Mouse (Mus musculus) induced T-regulatory cell, adult 2 months (primary cell): ENCODE results near the gene Tmem192.
A peak's percentile ranks its signal among the peaks of the same experiment; 100 is the strongest.

Experiments
- DNase-seq: peaks from one replicate; pipeline ENCODE4 v3.0.0-alpha.2; 2012; ENCODE audit warnings: low read depth

Tmem192 gene

DNA sequence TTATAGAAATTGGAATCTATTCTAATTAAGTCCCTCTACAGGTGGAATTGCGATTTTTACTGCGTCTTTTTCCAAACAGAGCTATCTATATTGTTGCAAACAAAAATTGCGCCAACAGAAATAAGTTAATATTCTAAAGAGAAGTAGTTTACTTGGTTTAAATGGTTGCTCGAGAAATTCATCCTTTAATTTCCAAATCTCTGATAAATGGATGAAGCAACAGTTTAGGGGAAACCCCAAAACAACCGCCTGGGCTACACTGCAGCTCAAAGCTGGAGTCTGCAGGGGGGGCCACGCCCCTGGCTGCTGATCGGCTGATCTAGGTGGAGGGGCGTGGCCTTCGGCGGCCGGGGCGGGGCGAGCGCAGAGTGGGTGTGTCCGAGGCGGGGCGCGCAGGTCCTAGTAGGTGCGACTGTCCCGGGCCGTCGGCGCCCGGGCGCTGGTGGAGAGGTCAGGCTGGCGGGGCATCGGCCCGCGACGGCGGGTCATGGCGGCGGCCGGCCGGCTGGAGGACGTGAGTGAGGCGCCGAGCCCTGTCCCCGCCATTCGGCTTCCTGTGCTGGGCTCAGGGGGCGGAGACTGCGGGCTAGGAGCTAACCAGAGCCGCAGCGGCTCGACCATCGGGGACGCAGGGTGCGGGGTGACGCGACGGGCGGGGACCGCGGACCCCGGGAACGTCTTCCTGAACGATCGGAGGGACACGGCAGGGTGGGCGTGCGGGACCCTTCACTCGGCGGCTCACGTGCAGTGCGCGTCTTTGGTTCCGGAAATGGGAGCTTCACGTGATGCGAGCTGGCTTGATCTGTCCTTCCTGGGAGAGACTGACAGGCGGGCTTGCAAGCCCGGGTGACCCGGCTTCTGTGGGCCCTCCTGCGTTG, at the start of gene Tmem192:
Gene Tmem192, plus strand, starts transcription at position 366 of the 878 bp plus-strand sequence.
- DNase-seq: peak; percentile 96

DNA sequence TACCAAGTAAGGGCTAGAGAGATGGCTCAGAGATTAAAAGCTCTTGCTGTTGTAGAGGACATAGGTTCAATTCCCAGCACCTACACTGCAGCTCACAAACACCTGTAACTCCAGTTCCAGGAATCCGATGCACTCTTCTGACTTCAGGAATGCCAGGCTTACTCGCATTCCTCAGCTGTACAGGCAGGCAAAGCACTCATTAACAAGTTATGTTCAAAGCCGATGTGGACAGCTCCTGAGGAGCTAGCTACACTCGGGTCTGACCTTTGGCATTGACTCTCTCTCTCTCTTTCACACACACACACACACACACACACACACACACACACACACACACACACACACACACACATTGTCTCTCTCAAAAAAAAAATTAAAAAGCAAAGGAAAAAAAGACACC, 48.3 kb upstream of the Tmem192 start:
- no peak for DNase-seq

DNA sequence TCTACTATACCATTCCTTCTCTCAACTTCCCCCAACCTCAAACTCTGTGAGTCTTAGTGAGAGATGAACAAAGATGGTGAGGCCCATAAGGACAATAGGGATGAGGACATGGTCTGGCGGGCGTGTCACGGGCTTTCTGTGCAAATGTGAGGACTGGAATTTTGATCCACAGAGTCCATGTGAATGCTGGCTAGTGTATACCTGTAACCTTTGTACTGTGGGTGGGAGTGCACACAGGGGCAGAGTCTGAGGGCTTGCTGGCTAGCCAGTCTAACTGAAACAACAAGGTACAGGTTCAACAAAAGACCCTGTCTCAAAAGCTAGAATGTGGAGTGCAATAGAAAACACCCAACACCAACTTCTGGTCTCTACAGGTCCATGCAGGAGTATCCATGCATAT, 46.3 kb upstream of the Tmem192 start:
- DNase-seq: no peak

DNA sequence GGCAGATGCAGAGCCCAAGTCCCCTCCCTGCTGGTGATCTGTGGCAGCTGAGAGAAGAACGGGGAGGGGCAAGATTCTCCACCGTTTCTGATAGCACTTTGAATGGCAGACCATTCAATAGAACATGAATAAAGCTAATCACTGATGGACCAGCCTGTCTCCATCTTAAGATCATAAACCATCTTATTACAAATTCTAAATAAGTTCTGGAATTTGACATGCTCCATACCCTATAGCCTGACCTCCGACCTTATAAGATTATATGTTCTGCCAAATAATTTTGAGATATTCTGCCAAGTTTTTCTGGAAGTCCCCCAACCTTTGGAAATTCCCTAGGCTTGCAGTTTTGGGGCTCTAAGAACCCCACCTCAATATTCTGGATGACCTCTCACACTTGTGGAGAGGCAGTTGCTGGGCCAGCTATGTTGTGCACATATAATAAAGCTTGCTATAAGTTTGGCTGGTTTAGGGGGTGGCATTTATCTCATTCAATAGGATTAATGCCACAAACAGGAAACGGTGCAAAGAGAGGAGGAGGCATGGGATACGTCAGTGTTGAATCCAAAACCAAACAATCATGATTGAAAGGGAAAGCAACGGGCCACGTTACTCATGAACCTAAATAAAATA, 45.3 kb upstream of the Tmem192 start:
- DNase-seq: no peak

DNA sequence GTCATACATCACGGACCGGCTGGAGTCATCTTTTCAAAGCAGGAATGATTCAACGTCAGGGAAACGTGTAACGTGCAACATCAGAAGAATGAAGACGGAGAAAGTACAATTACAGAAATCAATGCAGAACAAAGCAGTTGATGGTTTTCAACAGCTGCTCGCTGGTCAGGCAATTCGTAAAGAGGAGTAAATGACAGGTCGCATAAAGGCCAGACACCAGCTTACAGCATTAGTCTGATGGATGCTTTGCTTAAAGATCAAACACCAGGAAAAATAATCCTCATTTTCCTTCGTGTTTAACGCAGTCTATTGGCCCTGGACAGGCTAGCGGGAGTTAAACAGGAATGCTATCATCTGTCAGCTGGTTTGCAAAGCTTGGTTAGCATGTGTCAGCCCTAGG, 44.8 kb upstream of the Tmem192 start:
- no peak for DNase-seq

DNA sequence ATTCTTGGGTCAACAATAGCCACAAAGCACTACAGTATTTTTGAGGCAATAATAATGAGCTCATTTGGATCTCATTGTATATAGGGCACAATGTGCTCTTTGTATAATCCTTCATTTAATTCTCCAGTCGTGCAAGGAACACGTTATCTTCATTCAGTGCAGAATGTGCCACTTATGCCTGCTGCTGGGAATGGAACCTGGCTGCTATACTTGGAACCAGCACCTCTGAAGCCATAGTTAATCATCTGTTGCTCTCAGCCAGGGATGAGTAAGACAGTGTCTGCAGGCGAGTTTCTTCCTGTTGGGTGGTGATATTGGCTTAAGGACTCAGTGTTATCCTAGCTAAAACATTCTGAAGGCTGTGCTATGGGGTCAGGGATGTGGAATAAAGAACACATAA, 43.2 kb upstream of the Tmem192 start:
- no peak for DNase-seq

DNA sequence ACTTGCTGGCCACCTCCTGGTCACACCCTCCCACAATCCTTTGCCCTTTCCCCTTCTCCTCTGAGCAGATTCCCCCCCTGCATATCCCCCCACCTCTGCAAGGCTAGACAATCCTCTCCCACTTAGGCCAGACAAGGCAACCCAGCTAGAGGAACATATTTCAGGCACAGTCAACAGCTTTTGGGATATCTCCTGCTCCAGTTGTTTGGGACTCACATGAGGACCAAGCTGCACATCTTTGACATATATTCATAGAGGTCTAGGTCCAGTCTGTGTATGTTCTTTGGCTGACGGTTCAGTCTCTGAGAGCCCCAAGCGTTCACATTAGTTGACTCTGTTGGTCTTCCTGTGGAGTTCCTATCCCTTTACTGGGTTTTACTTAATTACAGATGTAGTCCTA, 37.0 kb upstream of the Tmem192 start:
- no peak for DNase-seq

DNA sequence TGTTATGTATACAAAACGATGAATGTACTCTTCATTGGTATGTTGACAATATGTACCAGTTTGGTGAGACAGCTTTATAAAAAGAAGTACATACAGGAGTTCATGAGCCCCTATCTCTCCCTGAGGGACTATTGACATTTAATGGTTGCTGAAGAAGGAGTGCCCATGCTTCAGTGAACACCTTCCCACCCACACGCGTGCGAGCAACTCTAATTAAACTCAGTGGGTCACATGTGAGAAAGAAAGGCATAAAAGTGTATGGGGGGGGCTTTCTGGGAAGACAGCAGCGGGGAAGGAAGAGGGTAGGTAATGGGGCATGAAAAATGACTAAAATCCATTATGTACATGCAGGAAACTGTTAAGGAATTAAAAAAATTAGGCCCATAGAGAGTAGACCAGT, 30.2 kb upstream of the Tmem192 start:
- no peak for DNase-seq

DNA sequence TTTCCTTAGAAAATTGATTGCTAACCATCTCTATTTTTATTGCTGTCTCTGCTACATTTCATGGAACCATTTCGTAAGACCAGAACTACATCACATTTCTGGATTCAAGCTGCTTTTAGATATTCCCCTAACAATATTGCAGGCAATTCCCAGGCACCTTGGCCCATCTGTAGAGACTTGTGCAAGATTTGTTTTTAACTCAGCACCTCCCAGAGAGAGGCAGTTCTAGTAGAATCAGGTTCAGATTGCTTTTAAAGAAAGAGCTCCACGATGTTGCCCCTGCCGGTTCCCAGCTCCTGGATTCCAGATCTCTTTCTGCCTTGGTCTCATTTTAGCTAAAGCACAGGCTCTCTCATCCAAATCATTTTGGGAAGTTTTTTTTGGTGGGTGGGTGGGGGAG, 23.7 kb upstream of the Tmem192 start:
- no peak for DNase-seq

DNA sequence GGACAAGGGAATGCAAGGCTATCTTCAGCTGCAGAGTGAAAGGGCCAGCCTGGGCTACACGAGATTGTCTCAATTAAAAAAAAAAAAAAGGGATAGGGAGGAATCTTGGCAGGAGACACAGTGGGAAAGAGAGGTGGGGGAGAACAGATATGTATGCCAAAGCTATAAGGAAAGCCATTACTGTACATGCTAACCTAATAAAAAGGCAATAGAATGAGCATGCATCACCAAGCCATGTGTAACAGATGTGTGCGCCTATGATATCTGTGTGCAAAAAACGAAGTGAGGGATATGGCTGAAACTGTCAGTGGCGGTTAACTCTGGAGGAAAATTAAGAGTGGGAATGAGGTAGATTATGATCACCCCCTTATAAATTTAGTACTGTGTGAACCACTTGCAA, 21.2 kb upstream of the Tmem192 start:
- no peak for DNase-seq

DNA sequence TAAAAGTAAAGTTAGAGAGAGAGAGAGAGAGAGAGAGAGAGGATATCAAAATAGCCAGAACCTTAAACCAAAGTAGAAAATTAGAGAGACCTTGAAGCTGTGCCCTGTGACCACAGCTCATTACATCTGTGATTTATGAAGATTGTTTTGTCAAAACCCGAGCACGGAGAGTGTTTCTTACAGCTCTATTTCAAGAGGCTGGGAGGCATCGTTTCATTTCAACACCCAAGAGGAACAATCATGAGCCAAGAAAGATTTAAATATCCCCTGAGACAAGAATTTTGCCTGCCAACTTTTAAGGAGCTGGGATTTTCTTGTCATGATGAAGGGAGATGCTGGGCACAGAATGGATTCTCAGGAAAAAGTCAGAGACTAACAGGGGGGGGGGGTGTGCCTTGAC, 20.6 kb upstream of the Tmem192 start:
- DNase-seq: no peak

DNA sequence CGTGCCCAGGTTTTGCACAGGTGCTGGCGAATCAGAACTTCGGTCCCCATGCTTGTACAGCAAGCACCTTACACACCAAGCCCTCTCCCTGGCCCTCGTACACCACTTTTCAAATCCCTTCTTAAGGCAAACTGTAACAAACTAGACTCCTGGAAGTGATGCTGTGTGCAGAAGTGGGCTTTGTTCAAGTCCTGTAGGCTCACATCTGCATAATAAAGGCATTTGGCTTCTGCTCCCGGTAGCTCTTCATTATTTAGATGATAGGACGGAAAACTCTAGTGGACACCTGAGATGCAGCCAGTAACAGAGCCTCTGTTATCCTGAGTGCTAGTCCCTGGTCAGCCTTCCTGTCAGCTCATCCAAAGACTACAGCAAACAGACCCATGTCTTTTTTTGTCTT, 18.0 kb upstream of the Tmem192 start:
- DNase-seq: no peak

DNA sequence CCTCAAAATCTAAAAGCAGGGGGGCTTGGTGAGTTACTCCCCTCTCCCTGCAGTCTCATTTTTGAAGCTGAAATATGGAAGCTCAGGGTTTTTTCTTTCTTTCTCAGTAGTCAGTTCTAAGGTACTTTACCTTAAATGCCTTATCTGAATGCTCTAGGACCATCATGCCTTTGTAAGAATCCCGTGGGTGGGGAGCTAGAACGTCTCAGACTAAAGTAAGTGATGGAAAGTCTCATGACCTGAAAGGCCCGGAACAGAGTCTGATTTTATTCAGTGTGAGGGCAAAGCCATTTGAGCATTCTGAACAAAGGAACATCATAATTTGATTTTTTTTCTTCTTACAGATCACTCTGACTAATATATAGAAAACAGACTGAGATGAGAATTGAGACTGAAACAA, 12.0 kb upstream of the Tmem192 start:
- peak; percentile 30 for DNase-seq

DNA sequence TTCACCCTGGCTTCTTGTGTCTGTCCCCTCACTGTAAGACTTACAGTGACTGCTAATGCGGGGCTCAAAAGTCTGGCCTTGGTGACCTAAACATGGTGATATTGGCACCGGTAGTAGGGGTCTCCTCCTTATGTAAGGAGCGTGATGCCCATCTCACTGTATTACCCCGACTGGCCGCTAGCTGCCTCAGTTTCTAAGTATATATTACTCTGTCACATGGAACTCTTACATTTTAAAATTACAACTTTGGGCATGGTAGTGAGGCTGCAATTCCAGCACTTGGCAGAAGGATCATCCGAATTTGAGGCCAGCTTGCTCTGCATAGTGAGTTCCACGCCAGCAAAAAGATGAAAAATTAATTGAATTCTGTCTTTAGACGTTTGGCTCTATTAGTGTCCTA, 6.0 kb upstream of the Tmem192 start:
- DNase-seq: no peak

DNA sequence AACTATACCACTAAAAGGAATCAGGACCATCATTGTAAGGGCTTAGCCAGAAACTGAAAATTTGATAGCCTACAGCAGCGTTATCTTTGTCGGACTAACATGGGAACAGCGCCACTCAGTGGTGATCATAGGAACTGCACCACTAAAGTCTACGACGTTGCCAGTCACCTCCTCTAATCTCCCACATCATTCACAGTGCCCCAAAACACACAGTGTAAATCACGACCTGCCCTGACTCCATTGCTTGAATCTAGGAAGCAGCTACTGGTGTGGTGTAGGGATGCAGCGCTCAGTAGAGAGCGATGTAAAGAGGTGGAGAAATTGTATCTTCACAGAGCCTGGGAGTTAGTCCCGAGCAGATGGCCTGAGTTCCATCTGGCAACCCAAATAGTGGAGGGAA, 5.5 kb upstream of the Tmem192 start:
- DNase-seq: peak; percentile 89

DNA sequence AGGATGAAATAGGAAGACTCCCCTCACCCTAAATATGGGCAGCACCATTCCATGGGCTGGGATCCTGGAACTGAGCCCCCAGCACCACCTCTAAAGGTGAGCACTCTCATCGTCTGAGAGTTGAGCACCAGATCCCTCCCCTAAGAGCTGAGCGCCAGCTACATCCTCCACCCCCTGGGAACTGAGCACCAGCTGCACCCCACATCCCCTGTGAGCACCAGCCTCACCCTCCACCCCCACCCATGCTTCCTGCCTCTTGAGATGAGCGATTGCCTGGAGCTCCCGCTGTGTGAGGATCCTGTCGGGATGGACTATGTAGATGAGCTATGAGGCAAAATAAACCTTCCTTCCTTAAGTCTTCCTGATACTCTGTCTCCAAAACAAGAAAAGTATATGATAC, 4.0 kb upstream of the Tmem192 start:
- DNase-seq: no peak

DNA sequence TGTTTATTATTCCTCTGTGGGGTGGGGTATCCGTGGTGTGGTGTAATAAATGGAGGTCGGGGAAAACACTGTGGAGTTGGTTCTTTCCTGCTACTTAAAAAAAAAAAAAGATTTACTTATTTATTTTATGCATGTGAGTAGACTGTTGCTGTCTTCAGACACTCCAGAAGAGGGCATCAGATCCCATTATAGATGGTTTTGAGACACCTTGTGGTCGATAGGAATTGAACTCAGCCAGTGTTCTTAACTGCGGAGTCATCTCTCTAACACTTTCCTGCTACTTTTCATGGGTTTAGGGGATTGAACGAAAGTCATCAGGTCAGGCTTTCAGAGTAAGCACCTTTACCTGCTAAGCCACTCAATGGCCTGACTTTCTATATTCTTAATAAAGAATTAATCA, 2.2 kb upstream of the Tmem192 start:
- peak; percentile 63 for DNase-seq

DNA sequence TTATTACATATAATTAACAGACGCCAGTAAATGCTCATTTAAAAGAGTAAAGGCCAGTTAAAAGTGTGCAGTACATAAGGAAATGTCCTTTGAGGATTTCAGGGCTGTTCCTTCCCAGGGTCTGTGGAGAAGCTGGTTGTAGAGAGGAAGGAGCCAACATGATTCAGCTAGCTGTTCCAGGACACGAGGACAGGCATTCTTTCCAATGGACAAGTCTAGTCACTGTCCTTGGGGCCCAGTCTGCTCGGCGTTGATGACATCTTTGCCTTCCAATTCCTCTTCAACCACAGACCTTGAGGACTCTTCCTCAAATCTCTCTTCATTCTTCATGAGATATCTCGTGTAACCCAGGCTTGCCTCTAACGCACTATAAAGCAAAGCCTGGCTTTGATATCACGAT, 1.4 kb upstream of the Tmem192 start:
- peak; percentile 43 for DNase-seq

DNA sequence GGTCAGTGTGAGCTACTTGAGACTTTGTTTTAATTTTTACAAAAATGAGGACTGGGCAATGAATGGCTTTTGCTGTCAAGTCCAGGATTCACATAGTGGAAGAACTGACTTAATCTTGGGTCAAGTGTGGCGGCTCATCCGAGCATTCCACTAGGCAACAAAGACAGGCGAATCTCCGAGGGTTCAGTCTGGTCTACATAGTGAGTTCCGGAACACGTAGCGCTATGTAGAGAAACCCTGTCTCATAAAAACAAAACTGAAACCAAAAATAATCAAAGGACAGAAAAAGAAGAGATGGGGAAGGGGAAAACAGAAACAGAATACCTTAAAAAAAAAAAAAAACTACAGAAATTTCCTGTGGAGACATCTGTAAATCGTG, 555 bp upstream of the Tmem192 start:
- peak; percentile 84 for DNase-seq

DNA sequence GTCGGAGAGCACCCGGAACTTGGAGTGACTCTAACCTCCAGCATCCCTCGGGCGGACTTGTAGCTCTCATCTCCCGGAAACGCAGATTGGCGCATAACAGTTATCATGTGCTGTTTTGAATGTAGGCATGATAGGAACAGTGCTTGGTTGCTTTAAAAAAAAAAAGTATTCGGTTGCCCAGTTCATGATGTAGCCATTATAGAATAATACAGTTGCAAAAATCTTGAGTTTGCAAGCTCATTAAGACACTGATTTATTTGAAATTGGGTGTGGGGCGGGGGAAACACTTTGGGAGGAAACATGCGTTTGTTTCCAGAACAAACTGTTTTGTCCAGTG, 681 bp downstream of the Tmem192 start:
- no peak for DNase-seq

DNA sequence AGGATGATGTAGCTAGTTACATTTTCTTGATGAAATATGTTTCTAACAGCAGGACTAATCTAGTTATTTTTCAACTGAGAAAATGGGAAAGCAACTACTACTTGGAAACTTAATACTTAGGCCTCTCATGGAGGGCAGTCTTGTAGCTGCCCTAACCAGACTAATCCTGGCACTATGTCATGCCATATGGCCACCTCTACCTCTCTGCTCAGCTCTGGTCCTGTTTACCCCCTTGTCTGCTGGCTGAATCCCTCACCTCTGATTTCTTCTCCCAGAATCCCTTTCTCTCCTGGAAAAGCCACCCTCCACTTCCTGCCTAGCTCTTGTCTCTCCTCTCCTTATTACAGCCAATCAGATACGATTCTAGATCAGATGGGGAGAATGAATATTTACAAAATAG, 1.4 kb downstream of the Tmem192 start:
- peak; percentile 22 for DNase-seq

DNA sequence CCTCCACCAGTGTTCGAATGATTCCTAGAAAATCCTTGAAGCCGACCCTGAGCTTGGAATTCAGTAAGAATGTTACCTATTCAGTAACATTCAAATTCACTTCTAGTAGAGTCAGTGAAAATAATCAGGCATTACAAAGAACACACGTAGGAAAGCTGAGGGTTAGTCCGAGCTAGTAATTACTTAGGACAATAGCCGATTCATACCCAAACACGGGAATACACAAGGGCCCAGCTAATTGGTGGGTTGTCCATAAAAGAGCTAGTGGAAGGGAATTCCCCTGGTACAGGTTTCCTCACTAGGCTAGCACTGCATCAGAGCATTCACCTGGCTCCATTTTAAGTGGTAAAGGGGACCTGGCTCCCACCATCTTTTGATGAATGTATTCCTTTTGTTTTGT, 5.1 kb downstream of the Tmem192 start:
- DNase-seq: no peak

DNA sequence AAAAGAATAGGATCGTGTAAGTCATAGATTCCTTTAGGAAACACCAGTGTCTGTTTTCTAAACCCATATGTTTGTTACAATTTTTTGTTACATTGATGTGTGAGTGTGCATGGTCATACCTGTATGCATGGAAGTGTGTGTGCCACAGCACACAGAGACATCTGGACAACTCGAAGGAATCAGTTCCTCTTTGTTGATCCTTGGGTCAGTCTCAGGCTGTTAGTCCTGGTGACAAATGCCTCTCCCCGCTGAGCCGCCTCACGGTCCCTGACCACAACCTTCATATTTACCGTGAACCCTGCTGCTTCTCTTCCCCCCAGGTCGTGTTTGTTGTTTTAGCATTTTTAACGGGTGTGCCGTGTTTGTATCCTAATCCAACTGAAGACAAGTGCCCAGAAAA, 12.0 kb downstream of the Tmem192 start:
- DNase-seq: no peak

DNA sequence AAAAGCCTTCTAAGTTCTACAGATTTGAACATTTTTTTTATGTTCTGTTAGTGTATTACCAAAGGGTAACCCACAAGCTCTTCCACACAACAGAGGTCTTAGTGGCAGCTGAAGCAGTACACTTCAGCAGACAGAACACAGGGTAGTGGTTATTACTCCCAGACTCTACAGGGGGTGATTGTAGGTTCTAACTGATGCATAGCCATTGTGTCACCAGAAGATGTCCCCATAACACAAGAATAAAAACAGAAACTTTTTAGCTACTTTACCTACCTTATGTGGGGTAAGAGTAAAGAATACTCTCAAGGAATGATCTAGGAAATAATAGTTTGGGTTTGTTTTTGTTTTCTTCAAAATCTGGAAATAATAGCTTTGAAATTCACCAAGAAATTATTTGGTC, 15.9 kb downstream of the Tmem192 start:
- peak; percentile 38 for DNase-seq
